Mouse (Mus musculus) ovary, postnatal 14 days (tissue): ENCODE data around the gene C1qtnf1.
A peak's percentile ranks its signal among the peaks of the same experiment; 100 is the strongest.

Source experiments
- DNase-seq: peaks from one replicate; pipeline ENCODE4 v3.0.0; 2022; ENCODE audit warnings: low spot score

C1qtnf1 gene

DNA sequence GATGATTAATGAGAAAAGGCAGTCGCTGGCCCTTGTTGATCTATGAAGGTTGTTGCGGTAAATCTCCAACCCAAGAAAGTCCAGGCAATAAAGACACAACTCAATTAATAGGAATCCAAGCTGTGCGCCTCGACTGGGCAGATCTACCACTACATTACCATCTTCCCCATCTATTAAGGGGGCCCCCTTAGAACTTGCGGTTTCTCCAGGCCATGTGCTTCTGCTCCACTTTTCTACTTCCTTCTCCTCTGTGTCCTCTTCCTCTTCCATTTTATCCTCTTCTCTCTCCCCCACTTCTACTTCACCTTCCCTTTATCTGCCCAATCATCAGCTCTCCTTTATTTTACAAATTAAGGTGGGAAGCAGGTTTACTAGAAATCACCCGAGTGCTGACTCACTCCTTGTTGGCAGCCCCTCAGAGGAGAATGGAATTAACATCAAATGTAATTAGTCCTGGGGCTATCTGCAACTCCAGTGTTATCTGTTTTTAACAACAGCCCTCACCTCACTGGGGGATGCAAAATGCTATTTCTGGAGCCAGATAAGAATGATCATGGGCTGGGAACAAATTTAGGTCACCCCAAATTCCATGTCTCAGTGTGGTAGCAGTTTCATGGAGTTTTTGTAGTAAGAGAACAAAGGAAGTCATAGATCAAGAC, 46.0 kb downstream of the C1qtnf1 start:
- no peak for DNase-seq

DNA sequence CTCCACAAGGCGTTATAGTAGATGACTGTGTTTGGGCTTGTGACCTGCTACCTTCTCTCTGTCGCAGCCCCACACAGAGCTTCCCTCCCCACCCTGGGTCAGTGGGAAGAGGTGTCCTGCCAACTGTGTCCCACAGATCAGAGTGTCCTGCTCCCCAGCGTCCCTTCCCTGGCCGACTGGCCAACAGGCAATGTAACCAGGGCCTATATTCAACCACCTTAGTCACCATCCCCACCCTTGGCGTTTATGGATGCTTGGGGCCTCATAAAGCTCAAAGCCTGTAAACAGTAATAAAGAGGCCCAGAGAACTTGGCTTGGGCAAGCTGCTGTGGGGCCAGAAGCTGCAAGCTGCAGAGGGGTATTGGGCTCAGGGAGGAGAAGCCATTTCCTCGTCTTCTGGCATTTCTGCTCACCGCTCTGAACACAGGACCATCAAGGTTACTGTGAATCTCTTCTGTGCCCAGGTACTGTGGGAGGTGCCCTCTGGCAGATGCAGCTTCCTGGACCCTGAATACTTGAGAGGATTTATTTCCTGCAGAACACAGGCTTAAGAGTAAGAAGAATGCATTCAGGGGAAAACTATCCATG, 47.6 kb downstream of the C1qtnf1 start:
- no peak for DNase-seq

DNA sequence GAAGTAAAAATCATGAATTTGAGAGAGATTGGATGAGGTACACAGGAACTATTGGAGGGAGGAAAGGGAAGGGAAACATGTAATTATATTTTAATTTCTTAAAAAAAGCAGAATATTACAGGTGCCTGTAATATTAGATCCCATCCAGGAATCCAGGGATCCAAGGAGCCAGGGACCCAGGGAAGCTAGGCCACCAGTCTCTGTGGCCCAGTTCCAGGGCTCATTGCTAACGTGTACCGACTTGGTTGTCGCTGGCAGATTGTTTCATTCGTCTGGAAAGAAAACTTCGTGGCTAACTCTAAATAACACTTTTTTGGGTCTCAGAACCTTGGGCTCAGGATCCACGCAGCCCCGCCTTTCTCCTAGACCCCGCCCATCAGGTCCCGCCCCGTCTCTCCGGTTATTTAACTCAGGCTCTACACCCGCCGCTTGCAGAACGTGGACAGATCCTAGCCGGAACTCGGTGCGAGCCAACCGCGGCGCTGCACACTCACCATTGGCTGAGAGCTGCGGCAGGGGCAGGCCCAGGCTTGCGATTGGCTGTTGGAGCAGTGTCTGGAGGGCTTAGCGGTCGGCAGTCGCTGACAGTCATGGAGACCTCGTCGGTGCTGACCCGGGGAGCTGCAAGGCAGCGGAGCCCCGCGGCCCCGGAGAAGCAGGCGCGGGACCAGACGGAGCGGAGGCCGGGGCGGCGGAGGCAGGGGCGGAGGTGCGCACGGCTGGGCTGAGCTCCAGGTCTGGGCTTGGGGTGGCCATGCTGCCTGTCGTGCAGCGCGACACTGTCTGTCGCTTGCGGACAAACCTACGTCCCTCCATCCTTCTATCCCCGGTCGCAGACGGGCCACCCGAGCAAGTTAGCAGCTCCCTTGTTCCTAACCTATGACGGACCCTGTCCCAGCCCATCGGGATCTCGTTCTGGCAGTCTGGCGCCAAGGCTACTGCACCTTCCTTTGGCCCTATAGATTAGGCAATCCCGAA, 48.7 kb downstream of the C1qtnf1 start, which contains the start of gene Engase:
TSS of gene Engase (plus strand) at position 434 of the 978 bp plus-strand sequence.
- peak; percentile 89 for DNase-seq

DNA sequence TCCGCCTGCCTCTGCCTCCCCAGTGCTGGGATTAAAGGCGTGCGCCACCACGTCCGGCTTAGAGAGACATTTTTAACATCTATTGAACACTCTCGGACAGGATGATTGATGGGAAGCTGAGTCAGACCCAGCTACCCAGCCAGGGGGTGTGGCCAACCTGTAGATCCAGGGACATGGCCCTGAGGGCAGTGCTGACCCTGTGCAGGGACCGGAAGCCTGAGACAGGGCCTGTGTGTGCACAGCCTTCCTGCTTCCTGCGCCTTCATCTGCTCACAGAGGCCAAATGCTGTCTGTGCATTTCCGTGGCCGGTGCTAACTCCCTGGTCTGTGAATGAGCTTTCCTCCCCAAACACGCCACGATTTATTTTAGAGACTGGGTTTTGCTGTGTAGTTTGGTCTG, 51.8 kb downstream of the C1qtnf1 start:
- no peak for DNase-seq

DNA sequence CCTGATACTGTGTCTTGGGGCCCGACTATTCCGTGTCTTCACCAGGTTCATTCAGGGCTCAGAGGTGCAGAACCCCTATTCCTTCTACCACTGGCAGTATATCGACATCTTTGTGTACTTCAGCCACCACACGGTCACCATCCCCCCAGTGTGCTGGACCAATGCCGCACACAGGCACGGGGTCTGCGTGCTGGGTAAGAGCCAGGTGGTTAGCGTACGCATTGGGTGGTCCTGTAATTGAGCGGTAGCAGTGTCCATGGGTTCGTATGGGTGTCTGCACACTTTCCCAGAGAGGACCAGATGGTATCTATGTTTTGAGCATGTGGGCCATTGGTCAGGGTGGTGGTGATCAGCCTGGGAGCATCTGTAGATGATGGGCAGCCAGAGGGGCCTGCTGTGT, 53.2 kb downstream of the C1qtnf1 start:
- no peak for DNase-seq

DNA sequence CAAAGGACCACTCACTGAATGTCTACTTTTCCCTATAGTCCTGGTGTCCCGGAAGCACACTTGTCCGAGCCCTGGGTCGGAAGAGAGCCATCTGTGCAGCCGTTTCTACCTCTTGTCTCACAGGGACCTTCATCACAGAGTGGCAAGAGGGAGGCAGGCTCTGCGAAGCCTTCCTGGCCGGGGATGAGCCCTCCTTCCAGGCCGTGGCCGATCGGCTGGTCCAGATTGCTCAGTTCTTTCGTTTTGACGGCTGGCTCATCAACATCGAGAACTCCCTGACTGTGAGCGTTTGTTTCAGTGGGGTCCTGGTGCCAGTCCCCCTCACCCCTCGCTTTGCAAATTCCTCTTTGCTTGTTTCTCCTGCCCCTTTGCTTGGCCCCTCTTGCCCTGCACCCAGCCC, 53.7 kb downstream of the C1qtnf1 start:
- DNase-seq: no peak

DNA sequence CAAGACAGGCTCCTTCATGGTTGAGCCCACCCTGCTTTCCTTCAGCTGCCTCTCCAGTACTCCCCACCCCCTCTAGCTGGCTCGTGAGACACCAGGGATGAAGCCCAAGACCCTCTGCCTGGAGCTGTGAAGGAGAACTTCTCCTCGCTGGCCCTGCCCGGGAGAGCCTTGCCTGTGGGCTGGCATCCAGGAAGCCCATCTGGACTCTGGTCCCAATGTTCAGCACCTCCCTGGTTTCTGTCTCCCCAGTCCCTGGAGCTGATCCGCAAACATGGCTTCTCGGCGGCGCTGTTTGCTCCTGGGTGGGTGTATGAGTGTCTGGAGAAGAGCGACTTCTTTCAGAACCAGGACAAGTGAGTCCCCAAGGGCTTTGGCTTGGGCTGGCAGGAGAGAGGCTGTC, 56.2 kb downstream of the C1qtnf1 start:
- DNase-seq: no peak

DNA sequence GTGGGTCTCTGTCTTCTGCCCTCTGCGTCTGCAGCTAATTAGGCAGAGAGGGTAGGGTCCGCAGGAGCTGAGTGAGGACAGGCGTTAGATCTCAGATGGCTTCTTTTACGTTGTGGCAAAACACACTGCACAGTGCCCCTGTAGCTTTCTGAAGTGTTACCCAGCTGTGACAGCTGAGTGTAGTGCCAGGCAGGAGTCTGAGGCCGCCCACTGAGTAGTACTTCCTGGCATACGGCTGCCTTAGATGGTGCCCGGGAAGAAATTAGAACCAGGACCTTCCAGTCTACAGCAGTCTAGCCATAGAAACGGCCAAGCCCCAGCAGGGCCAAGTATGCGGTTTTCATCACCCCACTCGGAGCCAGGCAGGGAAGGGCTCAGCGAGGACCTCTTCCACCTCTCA, 57.3 kb downstream of the C1qtnf1 start:
- DNase-seq: no peak

DNA sequence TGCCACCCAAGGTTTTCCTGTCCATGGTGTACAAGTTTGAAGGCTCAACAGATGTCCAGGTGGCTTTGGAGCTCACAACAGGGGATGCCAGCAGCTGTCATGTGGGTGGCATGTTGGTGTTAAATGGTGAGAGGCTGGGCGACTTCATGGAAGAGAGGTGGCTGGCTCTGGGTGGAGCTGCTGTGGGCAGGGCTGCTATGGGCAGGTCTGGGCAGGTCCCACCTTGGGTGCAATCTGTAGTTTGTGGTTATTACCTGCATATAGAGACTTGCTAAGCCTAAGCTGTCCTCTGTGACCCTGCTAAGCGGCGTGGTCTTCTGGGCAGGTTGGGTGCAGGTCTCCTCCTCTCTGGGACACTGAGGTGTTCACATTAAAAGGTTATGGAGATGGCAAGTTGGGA, 57.8 kb downstream of the C1qtnf1 start:
- no peak for DNase-seq

DNA sequence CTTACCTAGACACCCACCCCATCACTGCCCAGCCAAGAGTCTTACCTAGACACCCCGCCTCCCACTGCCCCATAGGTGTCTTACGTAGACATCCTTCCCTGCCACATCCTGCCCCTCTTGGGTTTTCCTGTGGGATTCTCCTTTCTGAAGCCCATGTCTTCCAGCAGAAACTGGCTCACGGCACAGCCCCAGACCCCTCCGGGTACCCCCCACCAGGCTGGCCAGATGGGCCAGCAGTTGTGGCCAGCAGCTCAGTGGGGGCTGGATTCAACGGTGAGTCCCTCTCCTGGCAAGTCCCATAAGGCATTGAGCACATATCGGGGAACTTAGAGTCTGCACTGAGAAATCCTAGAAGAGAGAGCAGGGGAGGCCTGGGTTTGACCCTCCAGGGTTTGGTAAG, 58.3 kb downstream of the C1qtnf1 start:
- no peak for DNase-seq

DNA sequence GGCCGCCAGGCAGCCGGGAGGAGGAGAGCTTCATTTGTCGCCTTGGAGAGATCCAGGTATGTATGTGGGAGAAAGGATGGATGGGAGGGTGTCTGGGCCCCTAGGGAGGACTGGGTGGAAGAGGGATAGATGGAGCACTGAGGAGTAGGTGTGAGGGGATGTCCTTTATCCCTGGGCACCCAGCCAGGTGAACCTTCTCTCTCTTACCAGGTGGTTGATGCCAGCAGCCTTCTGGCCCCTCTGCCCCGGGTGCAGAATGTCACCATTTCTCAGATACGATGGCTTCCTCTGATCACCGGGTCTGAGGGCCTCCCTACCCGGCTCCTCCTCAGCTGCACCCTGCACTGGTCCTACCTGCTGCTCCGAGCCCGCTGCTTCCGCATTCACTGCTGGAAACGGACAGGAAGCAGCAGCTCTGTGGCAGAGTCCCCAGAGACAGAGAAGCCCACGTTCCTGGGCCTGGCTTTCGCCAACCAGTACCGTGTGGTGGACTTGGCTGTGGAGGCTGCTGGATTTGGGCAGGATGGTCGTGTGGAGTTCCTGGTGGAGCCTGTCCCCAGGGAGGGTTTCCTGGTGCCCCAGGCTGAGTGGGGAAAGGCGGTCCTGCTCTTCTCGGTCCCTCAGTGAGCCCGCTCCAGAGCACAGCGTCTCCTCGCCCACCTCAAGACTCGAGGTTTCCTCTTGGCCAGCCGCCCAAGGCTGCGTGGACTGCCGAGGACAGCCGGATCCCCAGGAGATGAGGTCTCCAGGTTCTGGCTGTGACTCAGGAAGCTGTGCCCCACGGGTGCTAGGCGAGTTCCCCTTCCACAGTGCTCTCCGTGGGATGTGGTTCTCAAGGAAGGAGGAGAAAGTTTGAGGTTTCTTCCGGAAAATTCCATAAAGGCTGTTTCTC, 59.1 kb downstream of the C1qtnf1 start:
- DNase-seq: no peak

DNA sequence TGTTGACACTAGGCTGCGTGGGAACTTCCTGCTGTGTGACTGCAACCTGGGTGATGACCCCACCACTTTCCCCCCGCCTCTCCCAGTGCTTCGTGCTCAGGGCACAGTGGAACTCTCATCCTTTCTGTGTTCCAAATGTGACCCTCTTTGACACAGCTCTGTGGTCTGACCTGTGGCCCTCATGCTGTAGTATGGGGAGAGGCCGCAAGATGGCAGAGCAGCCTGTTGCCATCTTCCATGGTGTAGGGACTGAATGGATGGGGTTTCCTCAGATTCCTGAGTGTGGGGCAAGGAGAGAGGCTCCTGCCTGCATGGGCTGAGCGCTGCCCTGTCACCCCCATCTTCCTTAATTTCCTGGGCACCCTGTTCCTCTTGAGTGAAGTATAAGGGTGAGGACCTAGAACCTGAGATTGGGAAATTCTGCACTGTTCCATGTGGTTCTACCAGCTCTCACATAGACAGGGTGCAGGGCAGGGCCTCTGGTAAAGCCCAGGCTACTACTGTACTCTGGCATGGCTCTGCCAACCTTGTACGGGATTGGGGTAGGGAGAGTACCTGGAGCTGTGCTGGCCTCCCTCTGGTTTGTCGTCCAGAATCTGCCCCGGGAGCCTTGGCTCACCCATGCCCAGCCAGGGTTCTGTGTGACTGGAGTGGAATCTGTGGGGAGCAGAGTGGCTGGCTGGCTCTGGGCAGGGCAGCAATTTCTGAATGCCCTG, 60.3 kb downstream of the C1qtnf1 start:
- DNase-seq: no peak

DNA sequence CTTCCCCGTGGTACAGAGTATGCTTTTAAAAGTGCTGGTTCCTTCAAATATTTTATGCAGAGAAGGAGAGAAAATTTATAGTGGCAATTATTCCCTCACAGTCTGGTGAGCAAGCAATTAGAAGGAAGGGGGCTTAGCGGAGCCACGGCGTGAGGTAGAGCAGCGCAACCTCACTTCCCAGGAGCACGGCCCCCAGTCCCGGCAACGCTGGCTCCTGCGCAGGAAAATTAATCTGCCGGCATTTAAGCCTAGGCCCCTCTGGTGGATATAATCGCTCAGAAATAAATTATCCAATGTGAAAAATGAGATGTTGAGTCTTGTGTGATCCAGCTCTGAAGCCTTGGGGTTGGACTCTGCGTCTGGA, 60.9 kb downstream of the C1qtnf1 start:
- DNase-seq: no peak

DNA sequence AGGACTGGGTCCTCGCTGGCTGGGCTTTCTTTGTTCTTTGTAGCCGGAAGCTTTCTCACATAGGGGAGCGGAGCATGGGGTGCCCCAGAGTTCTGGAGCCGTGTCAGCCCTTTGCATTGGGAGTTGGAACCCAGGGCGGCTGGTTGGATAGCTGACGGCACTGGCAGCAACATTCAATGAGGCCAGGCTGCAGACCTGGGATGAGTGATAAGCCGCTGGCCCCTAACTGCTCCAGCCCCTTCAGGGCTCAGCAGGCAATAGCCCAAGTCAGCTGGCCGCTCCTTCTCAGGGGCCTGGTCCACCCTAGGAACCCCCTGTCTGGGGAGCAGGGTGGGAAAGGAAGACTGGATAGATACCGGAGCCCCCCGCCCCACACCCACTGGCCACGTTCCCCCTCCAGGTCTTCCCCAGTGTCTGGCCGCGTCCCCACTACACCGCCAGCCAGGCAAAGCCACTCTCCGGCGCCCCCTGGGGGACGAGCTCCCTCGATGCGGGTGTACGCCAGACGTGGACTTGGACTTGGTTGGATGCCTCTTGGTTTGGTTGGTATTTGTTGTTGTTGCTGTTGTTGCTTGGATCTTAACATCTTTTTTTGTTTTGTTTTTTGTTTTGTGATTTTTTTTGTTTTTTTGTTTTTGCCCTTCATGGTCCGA, 62.7 kb downstream of the C1qtnf1 start:
- DNase-seq: peak; percentile 83

DNA sequence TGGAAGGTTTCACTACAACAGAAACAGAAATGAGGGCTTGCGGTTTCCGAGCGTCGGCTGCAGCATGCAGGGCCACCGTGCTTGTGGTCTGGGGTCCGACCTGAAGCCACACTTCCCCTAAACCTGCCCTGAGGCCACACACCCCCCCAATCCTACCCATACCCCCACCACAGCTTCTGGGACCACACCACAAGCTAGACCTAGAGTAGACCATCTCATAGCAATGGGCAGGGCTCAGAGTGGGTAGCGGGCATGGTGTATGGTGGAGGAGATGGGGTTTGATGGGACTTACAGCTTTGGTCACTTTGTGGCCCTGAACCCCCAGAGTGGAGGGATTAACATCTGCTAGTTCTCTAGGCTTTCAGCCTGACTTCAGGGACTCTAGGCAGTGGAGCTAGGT, 63.2 kb downstream of the C1qtnf1 start:
- no peak for DNase-seq

DNA sequence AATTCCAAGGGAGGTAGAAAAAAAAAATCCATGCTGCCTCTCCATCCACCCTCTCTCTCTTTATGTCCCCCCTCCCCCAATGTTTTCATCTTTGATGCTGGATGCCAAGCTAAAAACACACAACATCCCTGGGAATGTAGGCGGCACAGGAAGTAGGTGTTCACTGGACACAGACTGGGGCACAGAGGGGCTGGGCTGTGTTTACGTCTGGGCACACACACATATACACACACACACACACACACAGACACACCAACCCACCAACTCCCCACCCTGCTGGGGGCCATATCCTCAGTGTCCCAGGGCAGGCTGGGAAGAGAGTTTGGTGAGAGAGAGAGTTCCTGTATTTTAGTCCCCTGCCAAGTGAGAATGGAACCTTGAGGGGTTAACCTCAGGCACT, 65.5 kb downstream of the C1qtnf1 start:
- DNase-seq: no peak

DNA sequence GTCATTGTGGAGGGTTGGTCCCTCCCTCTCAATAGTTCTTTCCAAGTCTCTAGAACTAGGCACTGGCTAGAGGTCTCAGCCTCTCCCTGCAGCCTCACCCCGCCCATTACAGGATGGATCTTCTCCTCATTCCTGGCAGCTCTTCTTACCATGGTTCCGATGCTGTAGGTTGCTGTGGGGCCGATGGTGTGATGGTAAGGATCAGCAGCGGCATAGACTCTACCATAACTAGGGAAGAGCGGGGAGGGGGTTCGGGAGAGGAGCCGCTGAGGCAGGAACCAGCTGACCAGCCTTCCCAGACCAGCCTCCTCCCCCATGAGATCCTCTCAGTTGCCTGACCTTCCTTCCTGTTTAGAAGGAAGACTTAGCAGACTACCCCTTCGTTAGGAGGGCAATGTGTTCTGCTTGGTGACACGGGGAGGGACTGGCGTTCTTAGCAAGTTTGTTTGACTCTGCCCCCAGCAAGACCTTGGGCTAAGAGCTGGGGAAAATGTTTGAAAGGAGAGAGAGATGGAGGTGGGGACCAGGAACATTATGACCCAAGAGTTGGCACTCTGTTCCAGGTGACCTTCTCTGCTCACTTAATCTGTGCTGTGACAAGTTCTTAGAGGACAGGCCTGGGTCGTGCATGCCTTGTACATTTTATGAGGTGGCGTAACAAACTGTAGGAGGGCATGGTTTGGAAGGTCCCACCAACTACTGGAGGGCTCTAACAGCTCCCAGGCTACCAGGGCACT, 66.2 kb downstream of the C1qtnf1 start:
- DNase-seq: no peak

DNA sequence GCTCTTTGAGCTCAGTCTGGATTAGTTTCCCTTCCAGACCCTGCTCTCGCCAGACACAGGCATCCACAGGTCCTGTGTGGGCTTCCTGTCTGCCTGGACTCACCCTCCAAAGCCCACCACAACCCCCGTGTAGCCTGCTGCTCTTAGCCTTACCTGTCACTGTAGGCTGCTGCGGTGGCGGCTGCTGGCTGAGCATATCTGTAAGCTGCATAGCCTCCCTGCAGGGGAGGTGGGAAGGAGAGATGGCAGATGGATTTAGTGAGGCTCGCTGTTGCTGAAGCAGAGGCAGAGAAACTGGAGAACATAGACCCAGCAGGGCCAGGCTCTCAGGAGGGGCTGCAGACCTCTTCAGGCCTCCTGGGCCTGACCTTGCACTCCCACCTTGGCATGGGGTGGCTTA, 67.1 kb downstream of the C1qtnf1 start:
- no peak for DNase-seq

DNA sequence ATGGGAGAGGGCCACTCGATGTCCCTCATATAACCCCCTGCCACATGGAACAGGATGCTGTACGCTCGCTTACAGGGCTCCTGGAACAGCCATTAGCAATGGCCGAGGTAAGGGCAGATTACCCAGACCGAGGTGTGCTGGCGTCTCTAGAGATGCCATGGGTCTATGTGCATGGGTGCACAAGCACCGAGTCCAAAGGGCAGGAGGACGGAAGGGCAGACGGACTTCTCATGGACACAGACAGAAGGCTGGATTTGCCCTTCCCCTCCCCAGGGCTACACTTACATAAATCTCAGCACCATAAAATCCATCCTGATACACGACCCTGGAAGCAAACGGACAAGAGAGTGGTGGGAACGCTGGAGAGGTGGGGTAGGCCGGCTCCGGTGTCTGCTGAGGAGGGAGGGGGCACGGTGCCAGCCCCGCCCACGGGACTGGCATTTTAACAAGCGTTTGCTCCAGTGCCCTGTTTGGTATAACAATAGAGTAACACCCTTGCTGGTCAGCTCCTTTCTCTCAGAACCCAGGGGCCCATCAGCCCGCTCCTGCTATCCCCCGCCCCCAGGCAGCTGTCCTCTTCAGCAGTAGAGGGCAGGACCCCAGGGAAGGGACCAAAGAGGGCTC, 68.2 kb downstream of the C1qtnf1 start:
- no peak for DNase-seq
